Comparison of ENCODE assay signal across 8 mouse cellular contexts in genomic region chr7:44429534-44430488, GRCm38 (mm10). TPM values are rescaled to one million over a fixed set of nuclear protein-coding genes. Genes with fewer than 3 reads are reported as not detected.
DNase-seq lines count a peak whose midpoint lies in the region; ATAC-seq and TF ChIP-seq lines count a peak whose summit lies in the region.

No protein-coding gene starts in this region.

- peak overlapping the region; percentile 63 for H3K4me3 ChIP-seq in gastrocnemius, adult 2 months
- peak overlapping the region; percentile 81 for H3K4me3 ChIP-seq in E14TG2a.4 (replicated peaks; ENCODE audit: low read length)
- peak overlapping the region; percentile 61 for H3K4me3 ChIP-seq in embryonic facial prominence, embryonic 15.5 days (replicated peaks)

- TF ChIP-seq CTCF in gastrocnemius, adult 2 months (IDR thresholded peaks at IDR 0.05), result no peak
- TF ChIP-seq CTCF in E14TG2a.4 (conservative IDR thresholded peaks at IDR 0.05; ENCODE audit: low read length), result no peak

- no peak for DNase-seq in gastrocnemius, adult 2 months
- DNase-seq in gastrocnemius, postnatal 14 days, result no peak
- peak; percentile 56 to 73 for DNase-seq in left cerebral cortex, postnatal 10 days (ENCODE audit: extremely low spot score in 1 of 2, low spot score in 2 of 2)
- DNase-seq in retina, embryonic 14.5 days (ENCODE audit: low spot score), result peak; percentile 37
- no peak for DNase-seq in urinary bladder, postnatal 36 days (ENCODE audit: low spot score in 2 of 2)

- H3K4me1 ChIP-seq in E14TG2a.4 (replicated peaks; ENCODE audit: low read depth, low read length), result peaks cover 54% of the 10 kb centered on the region
- H3K4me1 ChIP-seq in embryonic facial prominence, embryonic 15.5 days, result peaks cover 22% of the 10 kb centered on the region

- no peaks in the 10 kb centered on the region for H3K36me3 ChIP-seq in E14TG2a.4 (ENCODE audit: insufficient read depth, low read length)
- H3K36me3 ChIP-seq in embryonic facial prominence, embryonic 15.5 days, result no peaks in the 10 kb centered on the region

- 8% methylated on average over 30 of the region's 32 CpGs for WGBS in embryonic facial prominence, embryonic 15.5 days

- no peak for ATAC-seq in embryonic facial prominence, embryonic 15.5 days (ENCODE audit: insufficient number of reproducible peaks, low FRiP score, low TSS enrichment, low read depth)
- no peak for ATAC-seq in erythroblast, adult 5-6 weeks (replicated peaks; ENCODE audit: low FRiP score, poor library complexity, severe bottlenecking)

- H3K9me3 ChIP-seq in E14TG2a.4 (ENCODE audit: low read length), result no peaks in the 10 kb centered on the region
- H3K9me3 ChIP-seq in embryonic facial prominence, embryonic 15.5 days (replicated peaks), result no peaks in the 10 kb centered on the region

- peaks cover 69% of the 10 kb centered on the region for H3K27me3 ChIP-seq in E14TG2a.4 (ENCODE audit: insufficient read depth, low read length)
- peaks cover 54% of the 10 kb centered on the region for H3K27me3 ChIP-seq in embryonic facial prominence, embryonic 15.5 days

- H3K4me2 ChIP-seq in embryonic facial prominence, embryonic 15.5 days (replicated peaks), result peak overlapping the region; percentile 81

- no peak overlapping the region for H3K9ac ChIP-seq in embryonic facial prominence, embryonic 15.5 days

- intact Hi-C loops in gastrocnemius, adult 2 months (cut with DNase I), result no loop called here
- intact Hi-C loops in gastrocnemius, postnatal 14 days (cut with DNase I; ENCODE audit: low total_unique reads), result no loop called here
- intact Hi-C loops in left cerebral cortex, postnatal 10 days (cut with DNase I), result no loop called here

- H3K27ac ChIP-seq in gastrocnemius, adult 2 months, result no peak overlapping the region
- no peak overlapping the region; the same call in 1 of the 2 replicates for H3K27ac ChIP-seq in embryonic facial prominence, embryonic 15.5 days (replicated peaks)

RNA-seq across cellular contexts. Expression of gene Lrrc4b, which starts 1.0 kb away (rescaled TPM):
- not detected for total RNA-seq in gastrocnemius, adult 2 months (2021)
- 1 to 10 TPM in 1 of 2 experiments, under 1 TPM in 1; 0.51 to 1.3 TPM for total RNA-seq in gastrocnemius, postnatal 14 days (2021)
- 1.3 TPM in 2 replicates for polyA plus RNA-seq in embryonic facial prominence, embryonic 15.5 days (2015; fragmentation: Nextera tagmentation; extraction: Ambion mirVana)
- total RNA-seq in left cerebral cortex, postnatal 10 days (2021), result 100 to 1,000 TPM; 311 to 323 TPM
- total RNA-seq in erythroblast, adult 5-6 weeks (2015; ENCODE audit: low replicate concordance), result not detected in 2 replicates
- not detected in 2 replicates for total RNA-seq in erythroblast, adult 5-6 weeks (2017; ENCODE audit: low replicate concordance)

RNA-seq across cellular contexts. Expression of gene Aspdh, which starts 35.4 kb away (rescaled TPM):
- total RNA-seq in gastrocnemius, adult 2 months (2021), result not detected
- total RNA-seq in gastrocnemius, postnatal 14 days (2021), result not detected
- polyA plus RNA-seq in embryonic facial prominence, embryonic 15.5 days (2015; fragmentation: Nextera tagmentation; extraction: Ambion mirVana), result 0.20 and 0.81 TPM in 2 replicates
- 10 to 100 TPM; 14.7 to 18.0 TPM for total RNA-seq in left cerebral cortex, postnatal 10 days (2021)
- total RNA-seq in erythroblast, adult 5-6 weeks (2015; ENCODE audit: low replicate concordance), result not detected in 2 replicates
- not detected in 2 replicates for total RNA-seq in erythroblast, adult 5-6 weeks (2017; ENCODE audit: low replicate concordance)

RNA-seq across cellular contexts. Expression of gene Josd2, which starts 38.0 kb away (rescaled TPM):
- total RNA-seq in gastrocnemius, adult 2 months (2021), result 10 to 100 TPM; 51.0 to 57.0 TPM
- 10 to 100 TPM; 60.2 to 73.5 TPM for total RNA-seq in gastrocnemius, postnatal 14 days (2021)
- 121 and 124 TPM in 2 replicates for polyA plus RNA-seq in embryonic facial prominence, embryonic 15.5 days (2015; fragmentation: Nextera tagmentation; extraction: Ambion mirVana)
- 10 to 100 TPM; 36.3 to 37.4 TPM for total RNA-seq in left cerebral cortex, postnatal 10 days (2021)
- total RNA-seq in erythroblast, adult 5-6 weeks (2015; ENCODE audit: low replicate concordance), result 6.7 and 43.7 TPM in 2 replicates
- 33.7 and 59.7 TPM in 2 replicates for total RNA-seq in erythroblast, adult 5-6 weeks (2017; ENCODE audit: low replicate concordance)

RNA-seq across cellular contexts. Expression of gene 1700008O03Rik, which starts 44.2 kb away (rescaled TPM):
- total RNA-seq in gastrocnemius, adult 2 months (2021), result not detected
- not detected for total RNA-seq in gastrocnemius, postnatal 14 days (2021)
- polyA plus RNA-seq in embryonic facial prominence, embryonic 15.5 days (2015; fragmentation: Nextera tagmentation; extraction: Ambion mirVana), result 1.4 and 1.5 TPM in 2 replicates
- total RNA-seq in left cerebral cortex, postnatal 10 days (2021), result 1 to 10 TPM; 2.1 to 2.9 TPM
- not detected in 2 replicates for total RNA-seq in erythroblast, adult 5-6 weeks (2015; ENCODE audit: low replicate concordance)
- not detected in 2 replicates for total RNA-seq in erythroblast, adult 5-6 weeks (2017; ENCODE audit: low replicate concordance)

RNA-seq across cellular contexts. Expression of gene Syt3, which starts 45.9 kb away (rescaled TPM):
- total RNA-seq in gastrocnemius, adult 2 months (2021), result 1 to 10 TPM; 2.3 to 3.6 TPM
- under 1 TPM; 0.35 to 0.49 TPM for total RNA-seq in gastrocnemius, postnatal 14 days (2021)
- 2.7 and 3.4 TPM in 2 replicates for polyA plus RNA-seq in embryonic facial prominence, embryonic 15.5 days (2015; fragmentation: Nextera tagmentation; extraction: Ambion mirVana)
- total RNA-seq in left cerebral cortex, postnatal 10 days (2021), result 10 to 100 TPM; 77.1 to 78.3 TPM
- not detected in 2 replicates for total RNA-seq in erythroblast, adult 5-6 weeks (2015; ENCODE audit: low replicate concordance)
- not detected in 2 replicates for total RNA-seq in erythroblast, adult 5-6 weeks (2017; ENCODE audit: low replicate concordance)

Comparison
In these comparisons a context has a peak if more than half of its experiments do, and no peak if none do; other contexts are left out.
1. DNase-seq: peak in left cerebral cortex, postnatal 10 days (2 of 2) and retina, embryonic 14.5 days (single experiment); none in gastrocnemius, adult 2 months (single experiment), gastrocnemius, postnatal 14 days (single experiment) and urinary bladder, postnatal 36 days (0 of 2).
2. RNA of gene Lrrc4b, which starts 1.0 kb away (total RNA-seq): 311 to 323 TPM in left cerebral cortex, postnatal 10 days; 0.51 to 1.3 TPM in gastrocnemius, postnatal 14 days, not detected in gastrocnemius, adult 2 months and not detected in erythroblast, adult 5-6 weeks; every median in the first group is over 100 times any median in the second.
3. RNA of gene Aspdh, which starts 35.4 kb away (total RNA-seq): 14.7 to 18.0 TPM in left cerebral cortex, postnatal 10 days; not detected in gastrocnemius, postnatal 14 days, not detected in gastrocnemius, adult 2 months and not detected in erythroblast, adult 5-6 weeks; every median in the first group is over 10 times any median in the second.
4. Peak in every context shown above with its lines, with median percentiles within 50 percentile points of each other: H3K4me3 ChIP-seq.